In genomic region chr4:134557626-134558249, GRCm38 (mm10) we compare ENCODE assay signal across 8 mouse cellular contexts. TPM values are rescaled to one million over a fixed set of nuclear protein-coding genes. Genes with fewer than 3 reads are reported as not detected.
DNase-seq lines count a peak whose midpoint lies in the region; ATAC-seq and TF ChIP-seq lines count a peak whose summit lies in the region.
"Had no signal": no experiment of that assay in that cellular context is flagged by ENCODE, and none has a peak within 500 bp of the region (broad histone marks: within the 10 kb centered on the region; RNA-seq: fewer than 3 reads in every experiment).

No protein-coding gene starts in this region.

- intact Hi-C loops in left cerebral cortex, postnatal 4 days (cut with DNase I), result loop anchor here (5.0 kb wide), 1 partner anchor 145 kb away; the partner anchor contains the start of gene Man1c1
- intact Hi-C loops in left cerebral cortex, postnatal 25 days (cut with DNase I), result no loop called here

- H3K4me1 ChIP-seq in hindbrain, embryonic 13.5 days (replicated peaks), result peaks cover 20% of the 10 kb centered on the region
- peaks cover 11% of the 10 kb centered on the region for H3K4me1 ChIP-seq in midbrain, embryonic 15.5 days

- peak; percentile 41 for DNase-seq in left cerebral cortex, postnatal 4 days
- DNase-seq in left cerebral cortex, postnatal 25 days (ENCODE audit: low spot score in 2 of 2), result no peak
- no peak for DNase-seq in brain, embryonic 14.5 days (ENCODE audit: low read depth)
- no peak for DNase-seq in cerebellum, postnatal 10 days
- no peak for DNase-seq in left cerebral cortex, adult 9 months (ENCODE audit: low spot score in 2 of 2)
- DNase-seq: adrenal gland, postnatal 25 days had no signal

- 14% methylated on average over 16 of the region's 16 CpGs for whole genome bisulfite sequencing in hindbrain, embryonic 13.5 days
- WGBS in midbrain, embryonic 15.5 days, result 11% methylated on average over 16 of the region's 16 CpGs

- TF ChIP-seq POLR2A in brain, embryonic 14.5 days (IDR thresholded peaks at IDR 0.05; ENCODE audit: borderline replicate concordance, extremely low read depth, insufficient read depth, insufficient read length, poor library complexity, severe bottlenecking), result no peak

- no peaks in the 10 kb centered on the region for H3K9me3 ChIP-seq in hindbrain, embryonic 13.5 days
- H3K9me3 ChIP-seq in midbrain, embryonic 15.5 days, result no peaks in the 10 kb centered on the region

- H3K4me2 ChIP-seq in hindbrain, embryonic 13.5 days, result no peak overlapping the region
- no peak overlapping the region for H3K4me2 ChIP-seq in midbrain, embryonic 15.5 days

- no peak overlapping the region for H3K4me3 ChIP-seq in hindbrain, embryonic 13.5 days
- no peak overlapping the region for H3K4me3 ChIP-seq in midbrain, embryonic 15.5 days

- 0 out of 2 replicates have a peak, but pooled peaks have one; percentile 4 for TF ChIP-seq CTCF in brain, embryonic 14.5 days (IDR thresholded peaks at IDR 0.05; ENCODE audit: borderline replicate concordance, extremely low read depth, insufficient read depth, insufficient read length)

- ATAC-seq in hindbrain, embryonic 13.5 days (ENCODE audit: low FRiP score), result no peak
- no peak for ATAC-seq in midbrain, embryonic 15.5 days (replicated peaks)

- H3K36me3 ChIP-seq in hindbrain, embryonic 13.5 days, result peaks cover 3% of the 10 kb centered on the region; the same call in 1 of the 2 replicates
- no peaks in the 10 kb centered on the region for H3K36me3 ChIP-seq in midbrain, embryonic 15.5 days (replicated peaks)

- H3K9ac ChIP-seq in hindbrain, embryonic 13.5 days, result no peak overlapping the region
- no peak overlapping the region for H3K9ac ChIP-seq in midbrain, embryonic 15.5 days

- H3K27ac ChIP-seq in hindbrain, embryonic 13.5 days, result peak overlapping the region; percentile 19
- 0 out of 2 replicates have a peak overlapping the region, but pooled peaks have one; percentile 8 for H3K27ac ChIP-seq in midbrain, embryonic 15.5 days

- H3K27me3 ChIP-seq in hindbrain, embryonic 13.5 days, result no peaks in the 10 kb centered on the region
- no peaks in the 10 kb centered on the region for H3K27me3 ChIP-seq in midbrain, embryonic 15.5 days (replicated peaks)

RNA-seq across cellular contexts. Expression of gene Selenon, which starts 5.8 kb away (rescaled TPM):
- total RNA-seq in left cerebral cortex, postnatal 4 days (2021), result 10 to 100 TPM; 30.2 to 30.4 TPM
- 10 to 100 TPM; 18.6 to 20.9 TPM for total RNA-seq in left cerebral cortex, postnatal 25 days (2021)
- 46.3 and 55.6 TPM in 2 replicates for polyA plus RNA-seq in brain, embryonic 14.5 days (2012; rRNA removed)
- polyA plus RNA-seq in hindbrain, embryonic 13.5 days (2015; fragmentation: Nextera tagmentation; extraction: Ambion mirVana), result 9.5 and 11.0 TPM in 2 replicates
- polyA plus RNA-seq in midbrain, embryonic 15.5 days (2015; fragmentation: Nextera tagmentation; extraction: Ambion mirVana), result 28.3 and 35.6 TPM in 2 replicates

RNA-seq across cellular contexts. Expression of gene Mtfr1l, which starts 22.6 kb away (rescaled TPM):
- 100 to 1,000 TPM in 1 of 2 experiments, 10 to 100 TPM in 1; 99.4 to 102 TPM for total RNA-seq in left cerebral cortex, postnatal 4 days (2021)
- total RNA-seq in left cerebral cortex, postnatal 25 days (2021), result 10 to 100 TPM; 60.2 to 60.7 TPM
- 152 and 168 TPM in 2 replicates for polyA plus RNA-seq in brain, embryonic 14.5 days (2012; rRNA removed)
- 160 and 163 TPM in 2 replicates for polyA plus RNA-seq in hindbrain, embryonic 13.5 days (2015; fragmentation: Nextera tagmentation; extraction: Ambion mirVana)
- 164 and 173 TPM in 2 replicates for polyA plus RNA-seq in midbrain, embryonic 15.5 days (2015; fragmentation: Nextera tagmentation; extraction: Ambion mirVana)

RNA-seq across cellular contexts. Expression of gene Aunip, which starts 46.9 kb away (rescaled TPM):
- total RNA-seq in left cerebral cortex, postnatal 4 days (2021), result 1 to 10 TPM; 1.4 to 1.8 TPM
- under 1 TPM; 0.37 to 0.60 TPM for total RNA-seq in left cerebral cortex, postnatal 25 days (2021)
- polyA plus RNA-seq in brain, embryonic 14.5 days (2012; rRNA removed), result 2.8 and 3.9 TPM in 2 replicates
- polyA plus RNA-seq in hindbrain, embryonic 13.5 days (2015; fragmentation: Nextera tagmentation; extraction: Ambion mirVana), result 2.6 and 2.8 TPM in 2 replicates
- polyA plus RNA-seq in midbrain, embryonic 15.5 days (2015; fragmentation: Nextera tagmentation; extraction: Ambion mirVana), result 1.3 and 1.9 TPM in 2 replicates
